Mouse (Mus musculus) mouse embryonic stem cell (cell line): ENCODE measurements around the gene Fuom.
"Not testable (repeated sequence)": the region's sequence is repeated elsewhere in the genome, so short reads cannot be mapped to it uniquely, and the experiment has no call there.

Experiments
- in situ Hi-C, 2 experiments: fragments of 300-500 bp; cut with MboI; formaldehyde crosslinking; loops; 1 replicate in 1 of 2; 3 replicates in 1 of 2; pipeline ENCODE4 v1.14.3; 2019 to 2020; ENCODE audit warnings: low sequenced_read_pairs in 2 of 2, low pct_unique_long_range_greater_than_20kb in 1 of 2, mixed read lengths in 1 of 2; ENCODE audit not compliant: unreplicated experiment in 1 of 2

Gene Fuom

GRCm38 (mm10) chr7:140101993-140102860 lies at the start of gene Fuom:
Gene Fuom (minus strand): TSS chr7:140102441.
- in situ Hi-C loops: no loop called here

- in situ Hi-C loops: no loop called here
Measured at GRCm38 (mm10) chr7:140144550-140144949, 42.3 kb upstream of the Fuom start.

GRCm38 (mm10) chr7:140141350-140141749 lies 39.1 kb upstream of the Fuom start:
- in situ Hi-C loops: no loop called here

GRCm38 (mm10) chr7:140138021-140138310 lies 35.7 kb upstream of the Fuom start:
- in situ Hi-C loops: no loop called here

- in situ Hi-C loops: no loop called here
Measured at GRCm38 (mm10) chr7:140137135-140138020, 35.1 kb upstream of the Fuom start, which contains the start of gene Mtg1. Gene Mtg1 (plus strand): TSS chr7:140137564.

GRCm38 (mm10) chr7:140135106-140135770 lies 33.0 kb upstream of the Fuom start:
- in situ Hi-C loops: no loop called here

GRCm38 (mm10) chr7:140134033-140134432 lies 31.8 kb upstream of the Fuom start:
- in situ Hi-C loops: not testable (repeated sequence)

GRCm38 (mm10) chr7:140132184-140132583 lies 29.9 kb upstream of the Fuom start:
- in situ Hi-C loops: not testable (repeated sequence)

- in situ Hi-C loops: no loop called here
Measured at GRCm38 (mm10) chr7:140127911-140128310, 25.7 kb upstream of the Fuom start.

- in situ Hi-C loops: no loop called here
Measured at GRCm38 (mm10) chr7:140126934-140127333, 24.7 kb upstream of the Fuom start.

GRCm38 (mm10) chr7:140126022-140126350 lies 23.7 kb upstream of the Fuom start:
- in situ Hi-C loops: no loop called here

- in situ Hi-C loops: no loop called here
Measured at GRCm38 (mm10) chr7:140125278-140126021, 23.2 kb upstream of the Fuom start.

GRCm38 (mm10) chr7:140124382-140124781 lies 22.1 kb upstream of the Fuom start:
- in situ Hi-C loops: no loop called here

GRCm38 (mm10) chr7:140122765-140123164 lies 20.5 kb upstream of the Fuom start:
- in situ Hi-C loops: no loop called here

GRCm38 (mm10) chr7:140121338-140121910 lies 19.2 kb upstream of the Fuom start:
- in situ Hi-C loops: no loop called here

- in situ Hi-C loops: no loop called here
Measured at GRCm38 (mm10) chr7:140120484-140120883, 18.2 kb upstream of the Fuom start.

GRCm38 (mm10) chr7:140116329-140117054 lies 14.3 kb upstream of the Fuom start, which contains the start of gene Echs1:
Gene Echs1 (minus strand): TSS chr7:140116476.
- in situ Hi-C loops: no loop called here
